Mouse (Mus musculus): Measurements from ENCODE around the gene Arid3a. TPM values are rescaled to one million over a fixed set of nuclear protein-coding genes. Genes with fewer than 3 reads are reported as not detected.
"Not testable (repeated sequence)": the region's sequence is repeated elsewhere in the genome, so short reads cannot be mapped to it uniquely, and the experiment has no call there.

The Arid3a gene
- polyA plus RNA-seq, 1 experiment, result 1.2 TPM

DNA sequence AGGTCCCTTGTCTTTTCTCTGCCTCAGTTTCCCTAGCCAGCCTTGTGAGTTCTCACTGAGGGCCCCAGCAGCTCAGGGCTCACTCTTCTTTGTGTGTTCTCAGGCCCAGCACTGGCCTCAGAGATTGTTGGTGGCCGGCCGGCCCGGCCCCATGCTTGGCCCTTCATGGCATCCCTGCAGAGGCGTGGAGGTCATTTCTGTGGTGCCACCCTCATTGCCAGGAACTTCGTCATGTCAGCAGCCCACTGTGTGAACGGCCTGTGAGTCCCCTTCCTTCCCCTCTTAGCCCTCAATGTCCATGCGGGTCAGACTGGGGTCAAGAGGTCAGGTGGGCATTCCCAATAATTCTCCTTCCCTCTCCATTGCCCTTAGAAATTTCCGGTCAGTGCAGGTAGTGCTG is 40.2 kb upstream of the Arid3a start:
- Histone ChIP-seq H3K4me3 (no peak overlapping the region), H3K36me3 (ENCODE audit: control insufficient read depth, insufficient read depth) (no peaks in the 10 kb centered on the region), H3K27me3 (ENCODE audit: control insufficient read depth, insufficient read depth, insufficient read length) (peaks cover 19% of the 10 kb centered on the region), H3K4me2 (ENCODE audit: low read depth) (no peak overlapping the region), H3ac (ENCODE audit: control insufficient read depth, insufficient read length) (no peak overlapping the region), H3K79me2 (ENCODE audit: control insufficient read depth, insufficient read depth) (no peaks in the 10 kb centered on the region)
- TF ChIP-seq TCF12 (IDR thresholded peaks at IDR 0.05; ENCODE audit: insufficient read depth, poor library complexity, severe bottlenecking) (no peak), USF1 (IDR thresholded peaks at IDR 0.05; ENCODE audit: low read depth) (no peak), E2F4 (IDR thresholded peaks at IDR 0.05; ENCODE audit: insufficient read depth) (no peak), MAX (IDR thresholded peaks at IDR 0.05; ENCODE audit: low read depth) (no peak), CEBPB (IDR thresholded peaks at IDR 0.05; ENCODE audit: insufficient read depth, poor library complexity, severe bottlenecking) (no peak), SRF (IDR thresholded peaks at IDR 0.05; ENCODE audit: control insufficient read depth, insufficient read length, low read depth) (no peak), TCF3 (IDR thresholded peaks at IDR 0.05; ENCODE audit: insufficient read length, low read depth) (no peak), MYOD1 (IDR thresholded peaks at IDR 0.05; ENCODE audit: control insufficient read depth in 1 of 3, insufficient read length in 2 of 3, low read depth in 2 of 3) (no peak), REST (IDR thresholded peaks at IDR 0.05; ENCODE audit: insufficient read depth, insufficient read length) (no peak), POLR2A (IDR thresholded peaks at IDR 0.05; ENCODE audit: insufficient read length, low read depth) (no peak), POLR2AphosphoS2 (IDR thresholded peaks at IDR 0.05; ENCODE audit: insufficient read length, low read depth) (no peak)

DNA sequence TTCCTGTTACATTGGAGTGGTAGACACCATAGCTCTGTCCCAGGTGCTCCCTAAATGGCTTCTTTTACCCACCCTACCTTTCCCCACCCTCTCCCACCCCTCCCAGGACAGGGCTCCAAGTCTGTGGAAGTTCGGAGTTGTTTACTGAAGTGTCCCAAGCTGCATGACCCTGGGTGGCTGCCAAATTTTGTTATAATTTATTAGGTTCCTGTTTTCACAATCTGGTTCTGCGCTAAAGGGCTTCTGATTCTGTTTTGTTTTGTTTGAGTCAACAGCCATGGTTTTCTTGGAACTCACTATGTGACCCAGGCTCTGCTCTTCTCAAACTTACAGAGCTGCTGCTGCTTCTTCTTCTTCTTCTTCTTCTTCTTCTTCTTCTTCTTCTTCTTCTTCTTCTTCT is 37.5 kb upstream of the Arid3a start:
- Histone ChIP-seq H3K4me3 (no peak overlapping the region), H3ac (ENCODE audit: control insufficient read depth, insufficient read length) (no peak overlapping the region), H3K36me3 (ENCODE audit: control insufficient read depth, insufficient read depth) (no peaks in the 10 kb centered on the region), H3K27me3 (ENCODE audit: control insufficient read depth, insufficient read depth, insufficient read length) (peaks cover 19% of the 10 kb centered on the region), H3K79me2 (ENCODE audit: control insufficient read depth, insufficient read depth) (no peaks in the 10 kb centered on the region), H3K4me2 (ENCODE audit: low read depth) (no peak overlapping the region)
- TF ChIP-seq MYOG (IDR thresholded peaks at IDR 0.05; ENCODE audit: control insufficient read depth in 1 of 3, insufficient read depth in 1 of 3, insufficient read length in 2 of 3, low read depth in 2 of 3), result no peak
- no peak for TF ChIP-seq REST (IDR thresholded peaks at IDR 0.05; ENCODE audit: insufficient read depth, insufficient read length)
- TF ChIP-seq SRF (IDR thresholded peaks at IDR 0.05; ENCODE audit: control insufficient read depth, insufficient read length, low read depth), result no peak
- TF ChIP-seq TCF3 (IDR thresholded peaks at IDR 0.05; ENCODE audit: insufficient read length, low read depth), result no peak
- TF ChIP-seq CEBPB (IDR thresholded peaks at IDR 0.05; ENCODE audit: insufficient read depth, poor library complexity, severe bottlenecking), result no peak
- TF ChIP-seq MAX (IDR thresholded peaks at IDR 0.05; ENCODE audit: low read depth), result no peak
- TF ChIP-seq POLR2A (IDR thresholded peaks at IDR 0.05; ENCODE audit: insufficient read length, low read depth), result no peak
- no peak for TF ChIP-seq E2F4 (IDR thresholded peaks at IDR 0.05; ENCODE audit: insufficient read depth)
- TF ChIP-seq TCF12 (IDR thresholded peaks at IDR 0.05; ENCODE audit: insufficient read depth, poor library complexity, severe bottlenecking), result no peak
- TF ChIP-seq USF1 (IDR thresholded peaks at IDR 0.05; ENCODE audit: low read depth), result no peak

DNA sequence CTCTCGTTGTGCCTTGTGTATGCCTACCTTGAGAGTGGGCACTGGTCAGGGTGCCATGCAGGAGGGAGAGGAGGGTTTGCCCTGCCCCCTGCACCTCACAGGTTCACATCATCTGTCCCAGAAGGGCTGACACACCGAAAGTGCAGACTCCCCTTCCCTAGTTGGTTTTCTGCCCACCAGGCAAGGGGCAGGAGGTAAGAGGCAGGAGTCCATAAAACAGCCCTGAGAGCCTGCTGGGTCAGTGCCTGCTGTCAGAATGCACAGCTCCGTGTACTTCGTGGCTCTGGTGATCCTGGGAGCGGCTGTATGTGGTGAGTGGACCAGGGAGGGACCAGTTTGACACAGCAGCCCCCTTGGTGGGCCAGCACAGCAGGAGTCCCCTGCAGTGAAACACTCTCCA is 36.2 kb upstream of the Arid3a start, which contains the start of gene Cfd:
Gene Cfd (plus strand): TSS at position 184 of the 400 bp plus-strand sequence.
- Histone ChIP-seq H3K79me2 (ENCODE audit: control insufficient read depth, insufficient read depth) (no peaks in the 10 kb centered on the region), H3K27me3 (ENCODE audit: control insufficient read depth, insufficient read depth, insufficient read length) (peaks cover 19% of the 10 kb centered on the region), H3ac (ENCODE audit: control insufficient read depth, insufficient read length) (no peak within 1 kb of the TSS), H3K4me2 (ENCODE audit: low read depth) (no peak within 1 kb of the TSS), H3K36me3 (ENCODE audit: control insufficient read depth, insufficient read depth) (no peaks in the 10 kb centered on the region), H3K4me3 (no peak within 1 kb of the TSS)
- no peak for TF ChIP-seq MYOD1 (IDR thresholded peaks at IDR 0.05; ENCODE audit: control insufficient read depth in 1 of 3, insufficient read length in 2 of 3, low read depth in 2 of 3)
- TF ChIP-seq MAX (IDR thresholded peaks at IDR 0.05; ENCODE audit: low read depth), result no peak
- no peak for TF ChIP-seq POLR2A (IDR thresholded peaks at IDR 0.05; ENCODE audit: insufficient read length, low read depth)
- TF ChIP-seq TCF12 (IDR thresholded peaks at IDR 0.05; ENCODE audit: insufficient read depth, poor library complexity, severe bottlenecking), result no peak
- TF ChIP-seq E2F4 (IDR thresholded peaks at IDR 0.05; ENCODE audit: insufficient read depth), result no peak
- TF ChIP-seq USF1 (IDR thresholded peaks at IDR 0.05; ENCODE audit: low read depth), result no peak
- TF ChIP-seq TCF3 (IDR thresholded peaks at IDR 0.05; ENCODE audit: insufficient read length, low read depth), result no peak
- TF ChIP-seq MYOG (IDR thresholded peaks at IDR 0.05; ENCODE audit: control insufficient read depth in 1 of 3, insufficient read depth in 1 of 3, insufficient read length in 2 of 3, low read depth in 2 of 3), result no peak
- TF ChIP-seq SRF (IDR thresholded peaks at IDR 0.05; ENCODE audit: control insufficient read depth, insufficient read length, low read depth), result no peak
- no peak for TF ChIP-seq REST (IDR thresholded peaks at IDR 0.05; ENCODE audit: insufficient read depth, insufficient read length)
- TF ChIP-seq POLR2AphosphoS2 (IDR thresholded peaks at IDR 0.05; ENCODE audit: insufficient read length, low read depth), result no peak
- TF ChIP-seq CEBPB (IDR thresholded peaks at IDR 0.05; ENCODE audit: insufficient read depth, poor library complexity, severe bottlenecking), result no peak

DNA sequence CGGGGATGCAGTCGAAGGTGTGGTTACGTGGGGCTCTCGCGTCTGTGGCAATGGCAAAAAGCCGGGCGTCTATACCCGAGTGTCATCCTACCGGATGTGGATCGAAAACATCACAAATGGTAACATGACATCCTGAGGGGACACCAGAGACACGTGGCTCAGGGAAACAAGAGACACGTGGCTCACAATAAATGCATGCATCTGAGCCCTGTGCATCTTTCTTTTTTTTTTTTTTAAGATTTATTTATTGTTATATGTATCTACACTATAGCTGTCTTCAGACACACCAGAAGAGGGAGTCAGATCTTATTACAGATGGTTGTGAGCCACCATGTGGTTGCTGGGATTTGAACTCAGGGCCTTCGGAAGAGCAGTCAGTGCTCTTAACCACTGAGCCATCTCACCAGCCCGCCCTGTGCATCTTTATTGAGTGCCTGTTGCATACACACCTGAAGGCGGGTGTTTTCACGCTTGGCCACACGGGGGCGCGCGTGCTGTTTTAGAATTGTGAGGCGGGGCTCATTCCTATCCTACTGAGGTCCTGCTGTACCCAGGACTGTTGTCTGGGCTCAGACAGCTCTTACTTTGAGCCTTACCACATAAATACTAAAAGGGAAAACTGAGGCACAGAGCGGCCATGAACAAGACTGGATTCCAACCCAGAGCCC is 34.3 kb upstream of the Arid3a start:
- H3K4me2 ChIP-seq (ENCODE audit: low read depth); H3K36me3 ChIP-seq (ENCODE audit: control insufficient read depth, insufficient read depth); H3K79me2 ChIP-seq (ENCODE audit: control insufficient read depth, insufficient read depth); H3K4me3 ChIP-seq; H3ac ChIP-seq (ENCODE audit: control insufficient read depth, insufficient read length): not testable (repeated sequence)
- H3K27me3 ChIP-seq (ENCODE audit: control insufficient read depth, insufficient read depth, insufficient read length), result peaks cover 16% of the 10 kb centered on the region

DNA sequence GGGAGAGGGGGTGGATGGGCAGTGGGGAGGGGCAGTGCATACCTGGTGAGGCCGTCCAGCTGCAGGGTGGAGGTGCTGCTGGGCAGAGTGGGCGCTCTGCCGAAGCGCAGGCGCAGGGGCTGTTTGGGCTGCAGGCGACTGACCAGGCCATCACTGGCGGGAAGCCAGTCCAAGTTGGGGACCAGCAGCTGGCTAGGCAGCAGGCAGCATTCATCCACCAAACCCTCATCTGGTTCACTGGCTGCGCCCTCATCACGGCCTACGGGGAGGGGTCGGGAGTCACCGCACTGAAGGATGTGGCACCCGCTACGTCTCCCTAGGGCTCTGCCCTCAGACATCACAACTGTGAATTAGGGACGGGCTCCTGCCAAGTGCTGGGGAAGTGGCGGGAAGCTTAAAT is 30.5 kb upstream of the Arid3a start:
- Histone ChIP-seq H3K36me3 (ENCODE audit: control insufficient read depth, insufficient read depth) (no peaks in the 10 kb centered on the region), H3K27me3 (ENCODE audit: control insufficient read depth, insufficient read depth, insufficient read length) (no peaks in the 10 kb centered on the region), H3K79me2 (ENCODE audit: control insufficient read depth, insufficient read depth) (no peaks in the 10 kb centered on the region), H3K4me2 (ENCODE audit: low read depth) (no peak overlapping the region), H3K4me3 (no peak overlapping the region), H3ac (ENCODE audit: control insufficient read depth, insufficient read length) (no peak overlapping the region)
- no peak for TF ChIP-seq MYOD1 (IDR thresholded peaks at IDR 0.05; ENCODE audit: control insufficient read depth in 1 of 3, insufficient read length in 2 of 3, low read depth in 2 of 3)
- TF ChIP-seq MYOG (IDR thresholded peaks at IDR 0.05; ENCODE audit: control insufficient read depth in 1 of 3, insufficient read depth in 1 of 3, insufficient read length in 2 of 3, low read depth in 2 of 3), result no peak
- TF ChIP-seq SRF (IDR thresholded peaks at IDR 0.05; ENCODE audit: control insufficient read depth, insufficient read length, low read depth), result no peak
- no peak for TF ChIP-seq POLR2A (IDR thresholded peaks at IDR 0.05; ENCODE audit: insufficient read length, low read depth)
- no peak for TF ChIP-seq CEBPB (IDR thresholded peaks at IDR 0.05; ENCODE audit: insufficient read depth, poor library complexity, severe bottlenecking)
- no peak for TF ChIP-seq USF1 (IDR thresholded peaks at IDR 0.05; ENCODE audit: low read depth)
- no peak for TF ChIP-seq TCF12 (IDR thresholded peaks at IDR 0.05; ENCODE audit: insufficient read depth, poor library complexity, severe bottlenecking)
- TF ChIP-seq MAX (IDR thresholded peaks at IDR 0.05; ENCODE audit: low read depth), result no peak
- no peak for TF ChIP-seq REST (IDR thresholded peaks at IDR 0.05; ENCODE audit: insufficient read depth, insufficient read length)
- no peak for TF ChIP-seq POLR2AphosphoS2 (IDR thresholded peaks at IDR 0.05; ENCODE audit: insufficient read length, low read depth)
- TF ChIP-seq TCF3 (IDR thresholded peaks at IDR 0.05; ENCODE audit: insufficient read length, low read depth), result no peak
- no peak for TF ChIP-seq E2F4 (IDR thresholded peaks at IDR 0.05; ENCODE audit: insufficient read depth)
